Mouse (Mus musculus): Measurements from ENCODE around the gene Ptpn11.
"Not testable (repeated sequence)": the region's sequence is repeated elsewhere in the genome, so short reads cannot be mapped to it uniquely, and the experiment has no call there.

Gene Ptpn11

DNA sequence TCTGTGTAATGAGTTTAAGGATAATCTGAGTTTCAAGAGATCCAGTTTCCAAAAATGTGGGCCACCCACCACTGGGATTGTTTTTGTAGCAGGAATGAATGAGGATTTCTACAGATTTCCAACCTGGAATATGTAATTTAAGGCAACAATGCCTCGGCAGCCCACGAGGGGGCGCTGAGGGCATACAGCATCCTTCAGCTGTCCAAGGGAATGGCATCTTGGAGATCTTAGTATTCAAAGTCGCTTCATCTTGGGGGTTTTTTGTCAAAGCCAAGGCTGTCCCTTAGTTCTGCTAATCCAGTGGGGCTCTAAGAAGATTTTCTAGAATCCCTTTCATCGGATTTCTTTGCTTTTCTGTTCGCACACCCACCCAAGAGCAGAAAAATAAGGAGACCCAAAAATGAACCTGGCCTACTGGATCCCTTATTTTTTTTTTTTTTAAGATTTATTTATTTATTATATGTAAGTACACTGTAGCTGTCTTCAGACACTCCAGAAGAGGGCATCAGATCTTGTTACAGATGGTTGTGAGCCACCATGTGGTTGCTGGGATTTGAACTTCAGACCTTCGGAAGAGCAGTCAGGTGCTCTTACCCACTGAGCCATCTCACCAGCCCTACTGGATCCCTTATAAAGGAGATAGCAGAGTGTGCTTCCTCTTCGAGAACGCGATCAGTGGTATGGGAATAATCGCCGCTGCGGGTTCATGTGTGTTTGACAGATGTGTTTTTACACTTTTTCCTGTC lies 24.4 kb upstream of the Ptpn11 start:
- DNase-seq (ENCODE audit: low spot score), result peak; percentile 75

DNA sequence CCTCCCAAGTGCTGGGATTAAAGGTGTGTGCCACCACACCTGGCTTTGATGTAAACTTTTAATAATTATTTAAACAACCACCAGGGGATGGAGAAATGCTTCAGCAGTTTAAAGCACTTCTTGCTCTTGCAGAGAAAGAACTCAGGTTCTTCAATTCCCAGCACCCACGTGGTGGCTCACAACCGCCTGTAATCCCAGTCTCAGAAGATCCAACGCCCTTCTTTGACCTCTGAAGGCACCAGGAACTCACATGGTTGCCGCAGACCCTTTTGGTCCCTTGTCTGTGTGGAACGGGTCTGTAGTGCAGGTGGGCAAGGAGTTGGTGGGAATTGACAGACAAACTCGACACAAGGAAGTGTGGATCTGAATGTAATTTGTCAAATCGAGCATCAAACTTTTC lies 23.5 kb upstream of the Ptpn11 start:
- no peak for DNase-seq (ENCODE audit: low spot score)

DNA sequence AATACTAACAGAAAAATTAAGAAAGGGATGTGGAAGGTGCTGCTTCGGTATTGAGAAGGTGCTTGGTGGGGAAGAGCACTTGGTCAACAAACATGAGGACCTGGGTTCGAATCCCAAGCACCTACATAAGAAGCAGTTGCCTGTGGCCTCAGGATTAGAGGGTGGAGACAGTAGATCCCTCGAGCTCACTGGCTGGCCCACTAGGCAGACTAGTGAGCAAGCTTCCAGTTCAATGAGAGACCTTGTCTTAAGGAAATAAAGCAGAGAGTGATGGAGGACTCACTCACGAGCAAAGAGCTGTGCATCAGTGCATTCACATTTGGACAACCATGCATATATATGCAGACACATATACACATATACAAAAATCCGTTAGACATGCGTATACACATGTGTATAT lies 20.9 kb upstream of the Ptpn11 start:
- no peak for DNase-seq (ENCODE audit: low spot score)

DNA sequence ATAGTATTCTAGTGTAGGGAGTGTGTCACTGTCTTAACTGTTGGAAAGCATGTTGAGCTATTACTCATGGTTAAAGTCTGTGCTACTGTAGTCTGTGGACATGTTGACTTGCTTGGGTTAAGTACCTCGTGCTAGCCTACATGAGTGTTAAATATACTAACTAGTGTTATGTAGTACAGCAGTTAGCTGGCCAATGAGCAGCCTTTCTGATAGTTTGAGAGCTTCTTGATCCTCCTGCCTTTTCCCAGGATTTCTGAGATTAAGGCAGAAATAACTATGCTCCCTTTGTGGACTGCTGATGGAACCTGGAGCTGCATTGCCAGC lies 19.4 kb upstream of the Ptpn11 start:
- DNase-seq (ENCODE audit: low spot score), result no peak

DNA sequence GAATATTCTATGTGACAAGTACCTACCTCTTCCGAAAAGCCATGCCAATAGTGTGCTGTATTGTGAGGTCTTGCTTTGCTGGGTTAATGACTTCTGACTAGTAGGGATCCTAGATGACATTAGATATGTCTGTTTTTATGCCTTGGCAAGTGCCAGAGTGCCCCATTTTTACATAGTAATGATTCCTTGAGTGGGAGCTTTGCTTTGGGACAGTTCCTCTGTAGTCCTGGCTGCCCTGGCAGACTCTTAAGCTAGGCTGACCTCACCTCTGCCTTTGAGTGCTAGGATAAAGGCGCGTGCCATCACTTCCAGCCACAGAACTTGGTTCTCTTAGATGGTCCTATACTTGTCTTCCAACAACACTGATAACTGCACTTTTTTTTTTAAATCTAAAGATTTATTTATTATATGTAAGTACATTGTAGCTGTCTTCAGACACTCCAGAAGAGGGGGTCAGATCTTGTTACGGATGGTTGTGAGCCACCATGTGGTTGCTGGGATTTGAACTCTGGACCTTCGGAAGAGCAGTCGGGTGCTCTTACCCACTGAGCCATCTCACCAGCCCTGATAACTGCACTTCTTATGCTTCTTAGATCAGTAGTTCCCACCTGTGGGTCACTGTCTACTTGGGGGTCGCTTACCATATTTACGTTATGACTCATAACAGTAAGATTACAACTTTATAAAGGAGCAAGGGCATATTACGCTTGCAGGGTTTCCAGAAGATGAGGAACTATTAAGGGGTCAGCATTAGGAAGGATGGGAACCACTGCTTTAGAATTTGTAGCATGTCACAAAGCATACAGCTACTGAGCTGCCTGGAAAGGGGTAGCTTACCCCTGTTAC lies 18.8 kb upstream of the Ptpn11 start:
- DNase-seq (ENCODE audit: low spot score), result no peak

DNA sequence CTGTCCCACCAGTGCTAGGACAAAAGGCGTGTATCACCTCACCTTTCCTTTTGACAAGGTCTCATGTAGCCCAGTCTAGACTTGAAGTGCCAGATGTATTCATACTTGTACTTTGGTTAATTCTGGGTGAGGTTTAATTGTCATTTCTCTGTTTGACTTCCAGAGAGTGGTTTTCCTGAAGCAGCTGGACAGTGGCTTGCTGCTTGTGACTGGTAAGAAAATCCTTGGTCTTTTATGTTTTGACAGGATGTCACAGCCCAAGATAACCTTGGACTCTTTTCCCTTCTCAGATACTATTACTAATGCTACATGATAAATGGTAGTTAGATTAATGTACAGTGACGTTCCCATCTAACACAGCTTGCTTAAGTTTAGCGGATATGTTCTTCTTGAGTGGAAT lies 15.8 kb upstream of the Ptpn11 start:
- no peak for DNase-seq (ENCODE audit: low spot score)

DNA sequence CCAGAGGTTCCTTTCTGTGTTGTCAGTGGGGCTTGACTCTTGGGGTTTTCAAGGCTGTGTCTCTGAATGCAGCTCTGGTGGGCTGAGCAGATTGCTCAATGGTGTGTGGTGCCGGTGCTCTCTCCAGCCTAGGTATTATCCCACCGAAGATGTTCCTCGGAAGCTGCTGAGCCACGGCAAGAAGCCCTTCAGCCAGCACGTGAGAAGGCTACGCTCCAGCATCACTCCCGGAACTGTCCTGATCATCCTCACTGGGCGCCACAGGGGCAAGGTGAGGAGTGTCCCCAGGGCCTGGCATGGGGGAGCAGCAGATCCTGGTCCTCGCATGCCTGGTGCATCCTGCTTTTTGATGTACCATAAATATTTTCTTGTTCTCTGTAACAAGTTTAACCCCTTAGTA lies 15.3 kb upstream of the Ptpn11 start:
- DNase-seq (ENCODE audit: low spot score), result no peak

DNA sequence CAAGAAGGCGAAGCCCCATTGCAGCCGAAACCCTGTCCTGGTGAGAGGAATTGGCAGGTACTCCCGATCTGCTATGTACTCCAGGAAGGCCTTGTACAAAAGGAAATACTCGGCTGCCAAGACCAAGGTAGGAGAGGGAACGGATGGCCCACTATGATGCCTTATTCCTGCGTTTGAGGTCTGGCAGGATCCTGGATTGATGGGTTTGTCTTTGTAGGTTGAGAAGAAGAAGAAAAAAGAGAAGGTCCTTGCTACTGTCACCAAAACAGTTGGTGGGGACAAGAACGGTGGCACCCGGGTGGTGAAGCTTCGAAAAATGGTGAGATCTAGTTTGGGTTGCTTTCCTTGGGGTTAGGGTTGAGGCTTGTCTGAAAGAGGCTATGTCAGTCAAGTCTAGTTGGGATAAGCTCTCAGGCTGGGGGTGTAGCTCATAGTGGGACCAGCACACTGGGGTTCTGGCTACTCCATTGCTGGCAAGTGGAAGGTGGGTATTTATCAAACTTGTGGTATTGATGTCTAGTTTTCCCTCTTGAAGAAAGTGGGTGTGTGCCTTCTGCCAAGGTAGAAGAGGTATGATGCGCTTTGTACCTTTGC lies 14.4 kb upstream of the Ptpn11 start:
- DNase-seq (ENCODE audit: low spot score), result not testable (repeated sequence)

DNA sequence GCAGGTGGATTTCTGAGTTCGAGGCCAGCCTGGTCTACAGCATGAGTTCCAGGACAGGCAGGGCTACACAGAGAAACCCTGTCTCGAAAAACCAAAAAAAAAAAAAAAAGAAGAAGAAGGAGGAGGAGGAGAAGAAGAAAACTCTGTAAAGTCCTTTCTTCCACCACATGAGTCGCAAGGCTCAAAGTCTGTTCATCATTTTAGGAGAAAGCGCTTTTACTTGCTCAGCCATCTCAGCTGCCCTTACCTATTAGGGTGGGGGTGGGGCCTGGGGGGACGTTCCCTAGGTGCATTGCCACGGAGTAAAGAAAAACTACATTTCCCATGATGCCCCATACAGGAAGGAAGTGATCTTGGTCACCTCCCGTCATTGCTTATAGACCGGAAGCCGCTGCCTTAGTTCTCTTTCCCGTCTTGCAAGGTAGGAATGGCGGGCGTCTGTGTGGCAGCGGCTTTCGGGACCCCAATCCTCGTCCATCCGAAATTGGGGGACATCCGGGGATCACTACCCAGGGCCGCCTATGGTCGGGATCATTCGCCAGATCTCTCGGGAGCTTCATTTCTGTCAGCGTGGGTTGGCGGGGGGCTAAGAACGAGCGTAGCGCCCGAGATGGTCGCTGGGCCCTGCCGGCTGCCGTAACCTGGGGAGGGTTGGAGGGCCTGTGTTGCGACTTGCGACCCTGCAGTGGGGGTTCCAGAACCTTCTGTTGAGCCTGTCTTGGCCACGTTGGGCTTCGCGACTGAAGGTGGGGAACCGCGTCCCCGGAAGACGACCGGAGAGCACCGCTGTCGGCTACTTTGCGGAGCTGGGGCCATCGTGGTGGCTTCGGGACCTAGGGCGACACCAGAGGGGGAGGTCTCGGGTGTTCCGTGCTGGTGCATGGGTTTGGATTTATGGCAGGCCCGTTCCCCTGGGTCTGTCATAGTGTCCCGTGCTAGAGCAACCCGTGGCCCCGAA lies 13.2 kb upstream of the Ptpn11 start, which contains the start of gene Rpl6:
TSS of gene Rpl6 (plus strand) at position 350 of the 958 bp plus-strand sequence.
- peak; percentile 70 for DNase-seq (ENCODE audit: low spot score)

DNA sequence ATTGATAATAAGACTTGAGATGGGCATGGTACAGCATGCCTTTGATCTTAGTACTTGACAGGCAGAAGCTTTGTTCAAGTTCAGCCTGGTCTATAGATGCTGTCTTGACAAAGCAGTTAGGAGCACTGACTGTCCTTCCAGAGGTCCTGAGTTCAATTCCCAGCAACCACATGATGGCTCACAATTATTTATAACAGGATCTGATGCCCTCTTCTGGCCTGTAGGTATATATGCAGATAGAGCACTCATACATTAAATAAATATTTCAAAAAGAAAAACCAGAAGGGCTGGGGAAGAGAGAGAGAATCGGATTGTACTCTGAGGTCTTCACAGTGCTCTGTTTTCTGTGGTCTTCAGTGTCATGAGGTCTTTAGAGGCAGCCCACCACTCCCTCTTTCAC lies 11.3 kb upstream of the Ptpn11 start:
- DNase-seq (ENCODE audit: low spot score), result no peak

DNA sequence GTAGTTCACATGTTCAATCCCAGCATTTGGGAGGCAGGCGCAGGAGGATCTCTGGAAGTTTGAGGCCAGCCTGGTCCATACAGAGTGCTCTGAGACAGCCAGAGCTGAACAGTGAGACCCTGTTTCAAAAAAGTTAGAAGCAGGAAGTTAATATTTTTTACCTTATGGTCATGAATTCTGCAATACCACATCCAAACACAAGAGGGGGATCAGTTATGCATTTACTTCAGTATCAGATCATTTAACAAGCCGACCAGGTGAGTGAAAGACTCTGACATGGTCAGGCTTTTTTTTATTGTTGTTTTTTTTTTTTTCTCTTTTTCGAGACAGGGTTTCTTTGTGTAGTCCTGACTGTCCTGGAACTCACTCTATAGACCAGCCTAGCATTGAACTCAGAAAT lies 10.5 kb upstream of the Ptpn11 start:
- no peak for DNase-seq (ENCODE audit: low spot score)

DNA sequence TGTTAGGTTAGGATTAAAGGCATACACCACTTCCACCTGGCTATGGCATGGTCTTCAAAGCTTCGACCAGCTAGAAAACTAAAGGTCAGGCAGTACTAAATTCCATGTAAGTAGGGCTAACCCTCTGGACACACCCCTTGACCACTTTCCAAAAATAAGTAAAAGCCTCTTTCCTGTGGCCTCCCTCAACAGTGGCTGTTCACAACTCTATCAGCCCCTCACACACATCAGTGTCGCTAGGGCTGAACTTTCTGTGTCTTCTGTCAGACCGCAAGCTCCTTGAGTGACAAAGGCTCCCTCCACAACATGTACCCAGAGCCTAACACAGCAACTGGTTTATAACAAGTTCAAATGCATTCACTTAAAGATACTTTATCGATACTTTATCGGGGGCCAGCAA lies 7.2 kb upstream of the Ptpn11 start:
- no peak for DNase-seq (ENCODE audit: low spot score)

DNA sequence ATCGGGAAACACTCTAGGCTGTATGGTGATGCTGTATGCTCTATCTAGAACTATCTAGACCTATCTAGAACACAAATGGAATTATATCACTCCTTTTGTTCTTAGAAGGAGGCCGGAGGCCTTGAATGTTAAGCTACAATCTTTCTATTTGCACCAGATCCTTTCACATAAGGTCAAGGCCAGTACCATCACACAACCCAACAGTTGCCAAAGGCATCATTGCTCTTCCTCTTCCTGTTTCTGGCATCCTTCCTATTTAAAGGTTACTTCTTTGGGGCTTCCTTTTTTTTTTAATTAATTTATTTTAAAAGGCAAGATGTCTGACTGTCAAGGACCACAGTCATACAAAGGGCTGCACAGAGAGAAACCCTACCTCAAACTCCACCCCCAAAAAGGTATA lies 6.1 kb upstream of the Ptpn11 start:
- DNase-seq (ENCODE audit: low spot score), result no peak

DNA sequence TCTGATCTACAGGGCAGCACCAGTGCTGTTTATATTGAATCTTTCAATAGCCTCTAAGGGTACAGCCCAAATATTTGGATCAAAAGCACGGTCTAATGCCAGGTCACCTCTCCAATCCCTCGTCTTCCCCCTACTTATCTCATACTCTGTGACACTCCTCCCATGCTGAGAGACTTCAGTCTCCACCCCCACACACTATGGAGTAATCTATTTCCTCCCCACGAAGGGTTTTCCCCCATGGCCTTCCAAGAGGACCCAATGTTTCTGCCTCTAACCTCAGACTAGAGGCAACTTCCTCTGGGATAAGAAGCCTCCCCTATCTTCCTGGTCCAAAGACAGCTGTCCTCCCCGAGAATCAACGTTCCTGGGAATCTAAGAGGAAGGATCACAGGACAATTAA lies 5.6 kb upstream of the Ptpn11 start:
- DNase-seq (ENCODE audit: low spot score), result no peak

DNA sequence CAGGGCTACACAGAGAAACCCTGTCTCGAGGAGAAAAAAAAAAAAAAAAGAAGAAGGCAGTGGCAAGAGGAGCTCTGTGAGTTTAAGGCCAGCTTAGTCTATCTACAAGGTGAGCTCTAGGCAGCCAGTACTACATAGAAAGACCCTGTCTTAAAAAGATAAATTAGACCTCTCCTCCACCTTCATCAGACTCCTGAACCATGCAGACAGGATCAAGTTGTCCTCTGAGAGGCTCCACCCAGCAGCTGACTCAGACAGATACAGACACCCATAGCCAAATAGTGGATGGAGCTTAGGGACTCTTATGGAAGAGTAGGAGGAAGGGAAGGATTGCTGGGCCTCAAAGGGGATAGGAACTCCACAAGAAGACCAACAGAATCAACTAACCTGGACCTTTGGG lies 3.0 kb upstream of the Ptpn11 start:
- DNase-seq (ENCODE audit: low spot score), result no peak

DNA sequence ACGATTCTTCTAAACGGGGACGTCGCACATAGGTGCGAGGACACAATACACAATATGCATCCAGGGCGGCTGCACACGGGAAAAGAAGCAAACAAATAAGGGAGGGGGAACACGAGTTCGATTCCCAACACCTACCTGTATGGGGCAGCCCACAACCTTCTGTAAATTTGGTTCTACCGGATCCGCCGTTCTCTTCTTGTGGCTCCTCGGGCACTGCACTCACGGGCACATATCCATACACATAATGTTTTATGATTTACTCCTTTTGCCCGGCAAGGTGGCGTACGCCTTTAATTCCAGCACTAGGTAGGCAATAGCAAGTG lies 348 bp upstream of the Ptpn11 start:
- DNase-seq (ENCODE audit: low spot score), result no peak

DNA sequence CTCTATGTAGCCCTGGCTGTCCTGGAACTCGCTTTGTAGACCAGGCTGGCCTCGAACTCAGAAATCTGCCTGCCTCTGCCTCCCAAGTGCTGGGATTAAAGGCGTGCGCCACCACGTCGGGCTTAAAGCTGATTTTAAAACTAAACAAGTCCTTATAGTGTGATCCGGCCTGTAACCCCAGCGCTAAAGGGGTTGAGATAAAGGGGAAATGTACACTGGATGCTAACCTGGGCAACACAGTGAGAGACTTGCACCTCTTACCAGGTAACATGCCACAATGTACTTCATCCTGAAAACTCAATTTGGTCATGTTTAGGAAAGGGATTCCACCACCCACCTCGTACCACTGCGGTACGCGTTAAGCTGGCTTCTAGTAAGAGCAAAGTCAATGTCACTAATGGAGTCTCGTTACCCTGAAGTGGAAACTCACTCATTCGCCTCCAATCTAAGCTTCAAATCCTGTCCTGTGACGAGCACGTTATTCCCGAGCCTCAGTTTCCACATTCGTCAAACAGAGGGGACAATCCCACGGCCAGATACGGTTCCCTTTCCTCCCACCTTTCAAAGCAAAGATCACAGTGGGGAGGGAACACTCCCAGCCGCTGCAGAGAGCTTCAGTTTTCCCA lies 874 bp downstream of the Ptpn11 start:
- DNase-seq (ENCODE audit: low spot score), result no peak

DNA sequence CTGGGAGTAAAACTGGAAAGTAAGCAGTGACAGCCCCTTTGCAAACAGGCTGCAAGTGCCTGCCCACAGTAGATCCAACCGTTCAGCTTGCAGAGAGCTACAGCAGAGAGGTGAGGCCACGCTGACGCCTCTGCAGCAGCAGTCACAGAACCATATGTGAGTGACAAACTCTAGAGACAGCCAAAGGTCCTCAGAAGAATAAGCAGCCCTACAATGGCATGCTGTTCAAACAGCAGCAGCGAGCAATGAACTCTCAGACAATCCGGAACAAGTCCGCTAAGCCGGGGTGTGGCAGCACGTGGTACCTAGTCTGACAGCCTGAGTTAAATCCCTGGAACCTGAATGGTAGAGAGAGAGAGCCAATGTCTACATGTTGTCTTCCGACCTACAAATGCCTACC lies 2.0 kb downstream of the Ptpn11 start:
- no peak for DNase-seq (ENCODE audit: low spot score)

DNA sequence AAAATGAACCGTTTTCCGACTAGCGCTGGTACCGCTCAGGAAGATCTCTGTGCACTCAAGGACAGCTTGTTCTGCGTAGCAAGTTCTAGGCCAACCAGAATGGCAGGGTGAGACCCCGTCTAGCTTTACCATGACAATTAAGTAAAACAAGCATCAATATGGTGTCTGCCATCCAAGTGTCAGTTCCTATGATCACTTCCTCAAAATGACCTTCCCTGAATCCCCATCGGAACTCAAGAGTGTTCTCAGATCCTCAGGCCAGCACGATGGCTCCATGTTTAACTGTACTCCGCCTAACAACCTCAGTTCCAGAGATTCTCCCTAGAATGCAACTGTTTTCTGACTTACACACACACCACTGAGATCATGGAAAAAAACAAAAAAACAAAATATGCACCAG lies 2.9 kb downstream of the Ptpn11 start:
- no peak for DNase-seq (ENCODE audit: low spot score)

DNA sequence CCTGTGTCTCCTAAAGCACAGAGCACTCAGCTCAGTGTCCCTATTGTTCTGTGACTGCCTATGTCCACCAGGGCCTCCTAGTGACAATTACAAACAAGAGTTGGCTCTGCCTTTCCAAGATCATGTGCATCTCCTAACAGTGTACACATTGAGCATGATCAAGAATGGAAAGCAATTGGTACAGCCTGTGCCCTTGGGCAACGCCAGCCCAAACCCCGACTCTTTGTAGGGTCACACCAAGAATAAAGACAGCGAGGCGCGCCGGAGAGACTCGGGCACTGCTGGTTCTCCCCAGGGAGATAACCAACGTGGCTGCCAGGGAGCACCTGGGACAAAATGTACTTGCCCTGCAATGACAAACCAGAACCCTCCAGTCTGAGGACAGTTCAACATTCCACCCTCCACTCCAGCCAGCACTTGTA lies 3.6 kb downstream of the Ptpn11 start:
- no peak for DNase-seq (ENCODE audit: low spot score)

DNA sequence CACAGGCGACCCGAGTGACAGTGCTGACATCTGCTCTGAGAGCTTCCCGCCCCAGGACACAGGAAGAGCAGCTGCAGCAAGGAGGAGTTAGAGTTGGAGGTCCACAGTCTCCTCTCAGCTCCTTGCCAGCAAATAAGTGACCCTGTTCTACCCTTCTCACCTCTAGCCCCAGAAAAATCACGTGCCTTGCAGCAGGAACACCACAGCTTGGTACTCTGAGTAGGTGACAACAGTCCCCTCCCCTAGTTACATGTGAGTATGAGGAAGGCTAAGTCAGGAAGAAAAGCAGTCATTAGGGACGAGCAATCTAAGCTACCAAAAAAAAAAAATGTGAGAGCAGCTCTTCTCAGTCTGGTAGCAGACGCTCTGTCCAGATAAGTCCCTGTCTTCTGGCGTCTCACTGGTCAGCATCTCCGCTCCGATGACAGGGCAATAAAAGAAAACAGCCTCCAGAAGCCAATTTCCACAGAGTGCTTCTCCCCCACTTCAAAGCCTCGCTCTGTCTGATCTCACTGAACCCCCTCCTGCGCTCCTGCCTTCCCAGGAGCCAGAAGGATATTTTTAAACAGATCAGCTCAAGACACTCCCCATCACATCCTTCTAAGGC lies 6.1 kb downstream of the Ptpn11 start:
- no peak for DNase-seq (ENCODE audit: low spot score)

Data from spleen, adult 12 weeks (tissue).